Mouse (Mus musculus) layer of hippocampus, postnatal 10 days (tissue): ENCODE measurements around the gene Gm17482. TPM values are rescaled to one million over a fixed set of nuclear protein-coding genes. Genes with fewer than 3 reads are reported as not detected.

Source experiments
- DNase-seq, 2 experiments: peaks; one replicate each; pipeline ENCODE4 v3.0.0; 2021; ENCODE audit warnings: low spot score in 2 of 2
- total RNA-seq, 2 experiments: library from RNA; stranded (reverse); gene quantifications; 2 replicates each; pipeline ENCODE4 v1.2.3; 2021

The Gm17482 gene
- total RNA-seq, 2 experiments from 2014 or later, result not detected

DNA sequence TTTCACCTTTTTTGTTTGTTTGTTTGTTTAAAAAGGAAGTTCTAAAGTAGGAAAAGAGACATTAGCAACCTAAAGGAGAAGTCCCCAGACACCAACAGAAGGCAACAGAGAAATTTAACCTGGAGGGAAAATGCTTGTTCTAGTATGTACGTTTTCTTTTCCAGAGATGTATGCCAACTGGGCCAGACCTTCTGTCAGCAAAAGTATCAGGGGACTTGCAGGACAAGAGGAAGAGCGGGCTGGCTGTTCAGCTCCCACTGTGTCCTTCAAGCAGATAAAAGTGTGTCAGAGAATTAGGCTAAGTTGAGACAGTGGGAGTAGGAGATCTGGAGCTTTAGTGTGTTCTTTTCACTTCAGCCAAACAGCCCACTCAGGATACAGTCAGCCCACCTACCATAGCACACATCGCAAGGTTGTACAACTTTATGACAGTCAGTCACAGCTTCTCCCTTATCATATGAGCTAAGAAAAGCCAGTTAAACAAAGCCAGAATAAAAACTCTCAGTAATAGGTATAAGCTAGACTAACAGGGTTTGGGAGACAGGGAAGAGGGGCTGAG lies 18.4 kb downstream of the Gm17482 start:
- DNase-seq, result no peak

DNA sequence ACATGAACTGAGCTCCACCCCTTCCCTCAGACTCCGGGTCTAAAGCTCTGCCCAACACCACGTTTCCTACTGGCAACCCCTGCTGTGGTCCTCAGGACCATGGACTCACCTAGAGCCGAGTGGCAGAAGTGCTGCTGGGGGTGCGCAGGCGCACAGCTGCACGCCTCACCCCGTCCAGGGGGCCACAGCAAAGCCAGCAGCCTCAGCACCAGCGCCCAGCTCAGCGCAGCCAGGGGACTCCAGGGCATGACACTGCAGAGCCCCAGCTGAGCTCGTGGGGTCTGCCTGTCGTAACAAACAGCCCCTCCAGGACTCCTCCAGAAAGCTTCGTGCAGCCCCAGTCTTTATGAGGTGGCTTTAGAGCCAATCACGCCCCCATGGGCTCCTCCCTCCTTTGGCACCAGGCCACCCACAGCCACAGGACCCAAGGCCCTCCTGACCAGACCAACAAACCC lies 24.4 kb downstream of the Gm17482 start:
- DNase-seq, result peak; percentile 63 to 75

DNA sequence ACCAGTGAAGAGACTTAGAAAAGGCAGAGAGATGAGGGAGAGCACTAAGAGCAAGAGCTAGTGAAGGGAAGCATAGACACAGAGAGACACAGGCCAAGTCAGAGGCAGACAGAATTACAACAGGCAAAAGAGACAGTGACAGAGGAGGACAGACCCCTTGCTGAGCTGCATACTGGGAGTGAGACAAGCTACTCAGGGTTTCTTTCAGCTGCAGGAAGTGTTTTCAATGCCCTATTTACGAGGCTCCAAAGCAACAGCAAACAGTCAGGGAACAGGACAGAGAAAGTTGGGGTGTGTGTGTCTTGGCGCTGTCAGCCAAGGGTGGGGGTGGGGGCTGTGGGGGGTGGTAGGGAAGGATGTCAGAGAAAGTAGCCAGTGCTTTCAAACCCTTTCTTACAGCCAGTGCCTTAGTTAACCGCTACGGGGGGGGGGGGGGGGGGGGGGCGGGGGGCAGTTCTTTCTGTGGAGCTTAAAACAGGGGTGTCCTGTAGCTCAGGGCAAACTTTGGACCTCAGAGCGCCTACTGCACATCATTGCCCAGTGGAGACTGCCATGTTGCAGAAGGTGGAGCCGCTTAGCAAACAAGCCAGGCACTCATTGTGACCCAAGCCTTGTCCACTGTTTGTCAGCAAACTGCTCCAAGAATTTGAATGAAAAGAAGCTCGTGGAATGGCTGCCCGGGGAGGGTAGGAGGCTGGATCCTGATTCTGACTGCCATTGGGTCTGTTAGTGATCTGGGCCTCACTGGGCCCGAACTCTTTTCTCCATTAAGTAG lies 25.1 kb downstream of the Gm17482 start, which contains the start of gene Timp4:
TSS of gene Timp4 (minus strand) at position 107 of the 775 bp plus-strand sequence.
- DNase-seq, result peak in 1 of 2 experiments; percentile 43

DNA sequence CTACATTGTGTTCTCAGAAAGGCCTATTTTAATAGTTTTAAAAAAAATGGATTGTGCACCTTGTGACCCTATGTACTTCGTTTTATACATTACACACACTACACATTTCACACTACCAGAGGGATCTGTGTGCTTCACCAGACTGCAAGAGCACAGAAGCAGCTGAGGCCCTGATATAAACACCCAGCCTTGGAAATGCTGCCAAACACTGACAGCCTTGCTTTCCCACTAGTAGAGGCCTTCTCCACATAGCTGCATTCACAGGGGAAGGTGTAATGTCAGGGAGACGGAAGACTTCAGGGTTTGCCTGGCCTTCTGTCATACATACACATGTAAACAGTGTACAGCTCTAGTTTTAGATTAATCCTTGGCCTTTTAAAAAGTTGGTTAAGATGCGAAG lies 28.0 kb downstream of the Gm17482 start:
- no peak for DNase-seq

DNA sequence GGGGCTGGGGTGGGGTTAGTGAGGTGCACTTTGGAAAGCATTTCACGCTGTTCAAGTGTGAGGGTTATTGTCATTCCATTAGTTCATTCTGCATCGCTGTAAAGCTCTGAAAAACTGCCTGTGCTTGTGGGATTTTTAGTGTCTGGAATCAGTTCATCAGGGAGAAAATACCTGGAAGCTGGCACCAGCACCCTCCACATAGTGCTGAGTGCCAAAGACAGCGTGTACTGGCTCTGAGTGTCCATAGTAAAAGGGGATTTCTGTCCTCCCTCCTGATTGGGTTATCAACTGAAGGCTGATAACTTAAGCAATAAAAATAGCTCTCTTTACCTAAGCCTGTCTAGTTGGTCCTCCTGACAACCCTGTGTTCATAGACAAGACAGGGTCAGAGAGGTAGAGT lies 33.4 kb downstream of the Gm17482 start:
- no peak for DNase-seq

DNA sequence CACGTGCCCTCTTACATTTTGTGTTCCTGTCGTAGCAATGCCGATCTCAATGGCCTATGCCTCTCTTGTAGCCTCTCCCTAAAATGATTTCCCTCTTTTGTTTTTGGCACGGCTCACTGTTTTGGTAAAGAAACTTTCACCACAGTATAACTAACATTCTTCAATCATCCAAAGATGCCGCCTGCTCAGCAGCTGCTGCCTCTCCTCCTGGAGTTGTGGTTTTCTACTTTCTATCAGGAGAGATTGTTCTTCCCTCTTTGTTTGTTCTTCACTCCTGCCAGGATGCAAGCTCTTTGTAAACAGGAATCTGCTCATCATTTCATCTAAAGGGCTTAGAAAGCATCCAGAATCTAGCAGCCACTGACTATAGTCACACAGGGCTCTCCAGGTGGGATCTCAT lies 39.6 kb downstream of the Gm17482 start:
- no peak for DNase-seq

DNA sequence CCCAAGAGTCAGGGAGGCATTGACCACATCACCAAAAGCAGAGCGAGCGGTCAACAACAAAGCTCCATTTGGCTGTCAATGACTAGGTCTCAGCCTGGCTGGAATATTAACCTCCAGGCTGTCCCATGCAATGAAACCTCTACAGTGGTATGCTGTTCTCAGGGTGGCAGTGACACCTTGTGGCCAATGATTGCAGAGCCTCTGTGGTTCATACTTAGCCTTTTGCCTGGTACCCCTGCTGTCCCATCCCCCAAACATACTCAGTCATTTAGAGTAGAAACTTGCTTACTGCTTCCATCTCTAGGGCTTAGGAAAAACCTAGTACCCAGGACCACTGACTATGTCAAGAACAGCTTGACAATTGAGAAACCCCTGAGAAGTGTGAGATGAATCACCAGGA lies 40.8 kb downstream of the Gm17482 start:
- peak; percentile 83 to 87 for DNase-seq

DNA sequence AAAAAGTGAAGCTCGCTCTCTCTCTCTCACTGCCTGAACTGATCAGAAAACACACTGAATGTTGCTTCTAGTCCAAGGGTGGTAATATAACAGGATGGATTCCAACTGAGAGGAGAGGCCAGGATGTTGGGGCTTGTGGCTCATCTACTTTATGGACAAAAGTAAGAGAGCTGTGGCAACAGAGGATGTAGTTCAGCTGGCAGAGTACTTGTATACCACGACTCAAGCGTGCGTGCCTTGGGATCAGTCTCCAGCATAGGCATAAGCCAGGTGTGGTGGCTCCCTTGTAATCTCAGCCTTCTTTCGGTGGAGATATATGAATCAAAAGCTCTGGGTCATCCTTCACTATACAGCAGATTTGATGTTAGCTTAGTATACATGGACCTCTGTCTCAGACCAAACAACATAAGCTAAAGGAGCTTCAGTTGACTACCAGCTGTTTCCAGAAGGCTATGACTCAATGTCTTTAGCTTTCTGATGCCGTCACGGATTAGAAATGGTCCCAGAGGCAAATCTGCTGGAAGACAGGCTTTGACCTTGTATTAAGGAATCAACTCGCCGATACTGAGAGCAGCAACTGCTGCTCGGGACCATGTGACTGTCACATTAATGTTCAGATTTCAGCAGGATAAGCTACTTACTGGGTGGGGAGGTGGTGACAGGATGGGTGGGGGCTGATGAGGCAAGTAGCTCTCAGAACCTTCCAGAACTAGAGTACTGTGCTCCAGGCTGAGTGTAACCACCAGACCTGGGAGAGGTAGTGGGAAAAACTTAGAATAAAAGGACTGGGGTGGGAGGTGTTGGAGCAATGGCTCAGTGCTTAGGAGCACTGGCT lies 41.6 kb downstream of the Gm17482 start:
- DNase-seq, result no peak

DNA sequence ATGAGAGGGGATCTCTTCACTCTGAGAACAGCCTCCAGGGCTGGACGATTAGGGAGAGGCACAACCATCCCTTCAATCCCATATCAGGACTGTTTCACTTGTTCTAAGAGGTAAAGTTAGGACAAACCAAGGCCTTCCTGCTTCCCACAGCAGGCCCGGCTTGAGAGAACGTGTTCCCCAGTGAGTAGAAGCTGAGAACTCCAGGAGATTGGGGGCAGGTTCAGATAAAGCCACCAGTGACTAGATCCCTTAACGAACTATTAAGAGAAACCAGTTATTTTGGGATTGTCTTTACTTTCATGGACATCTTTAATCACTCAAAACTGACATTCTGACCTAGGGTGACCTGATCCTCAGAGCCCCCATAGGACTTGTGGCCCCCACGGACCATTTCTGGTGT lies 42.4 kb downstream of the Gm17482 start:
- no peak for DNase-seq

DNA sequence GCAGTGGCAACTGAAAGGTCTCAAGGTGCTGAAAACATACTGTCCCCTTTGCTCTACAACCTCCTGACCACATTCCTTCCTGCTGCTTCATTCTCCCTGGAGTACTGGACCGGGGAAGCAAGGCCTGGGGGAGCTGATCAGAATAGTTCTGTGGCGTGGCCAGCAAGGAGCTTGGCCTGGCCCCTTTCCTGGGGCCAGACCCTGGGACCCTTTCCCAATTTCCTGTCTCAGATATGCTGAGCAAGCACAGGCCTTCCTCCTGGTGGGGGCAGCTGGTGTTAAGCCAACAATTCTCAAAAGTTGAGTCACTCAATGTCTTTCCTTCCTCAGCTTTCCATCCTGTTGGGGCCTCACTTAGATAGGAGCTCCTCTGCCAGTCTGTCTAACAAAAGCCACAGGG lies 42.9 kb downstream of the Gm17482 start:
- no peak for DNase-seq

DNA sequence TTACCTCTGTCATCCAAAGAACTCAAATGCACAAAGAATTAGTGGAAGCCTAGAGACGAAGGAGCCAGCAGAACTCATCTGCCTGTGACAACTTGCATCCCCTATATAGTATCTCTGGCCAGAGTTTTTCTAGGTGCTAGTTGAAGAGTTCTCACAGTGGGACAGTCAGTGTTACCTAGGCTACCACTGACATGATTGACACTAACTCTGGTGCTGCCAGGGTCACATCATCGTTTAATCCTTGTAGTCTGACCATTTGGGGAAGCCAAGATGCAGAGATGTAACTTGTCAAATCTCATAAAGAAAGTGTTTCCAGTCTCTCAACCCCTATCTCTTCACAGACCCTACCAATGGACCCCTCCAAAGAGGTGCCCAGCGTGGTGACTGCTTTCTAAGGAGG lies 44.2 kb downstream of the Gm17482 start:
- DNase-seq, result no peak

DNA sequence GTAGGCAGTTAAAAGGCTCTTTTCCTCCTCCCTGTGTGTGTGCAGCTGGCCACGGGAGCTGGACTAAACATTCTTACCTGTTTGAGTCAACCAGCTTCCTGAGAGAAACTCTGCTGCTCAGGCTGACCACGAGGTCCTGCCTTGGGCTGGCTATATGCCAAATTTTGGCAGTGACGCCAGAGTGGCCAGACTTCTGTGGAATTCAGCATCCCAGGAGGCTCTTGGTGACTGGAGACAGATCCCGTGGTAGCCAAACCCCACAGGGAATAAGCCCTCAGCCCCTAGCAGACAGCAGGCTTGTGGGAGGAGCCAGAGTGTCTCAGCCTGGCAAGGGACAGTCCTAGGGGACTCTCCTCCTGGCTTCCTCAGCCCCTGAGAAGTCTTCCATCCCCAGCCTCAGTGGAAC lies 44.7 kb downstream of the Gm17482 start:
- no peak for DNase-seq

DNA sequence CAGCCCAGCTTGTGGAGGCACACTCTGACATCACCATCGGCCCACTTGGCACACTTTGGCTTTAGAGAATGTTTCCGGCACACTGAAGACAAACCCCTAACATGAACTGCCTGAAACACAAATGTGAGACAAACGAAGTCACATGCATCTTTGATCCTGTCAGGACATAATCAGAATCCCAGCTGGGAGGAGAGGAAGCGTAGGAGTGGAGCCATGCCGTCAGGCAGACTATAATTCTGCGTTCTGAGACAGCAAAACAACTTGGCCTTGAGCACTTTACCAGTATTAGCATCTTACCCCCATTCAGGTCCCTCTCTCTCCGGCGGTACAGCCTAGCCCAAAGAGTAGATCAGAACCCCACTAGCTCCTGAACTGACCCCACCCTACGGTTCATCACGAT lies 46.2 kb downstream of the Gm17482 start:
- no peak for DNase-seq

DNA sequence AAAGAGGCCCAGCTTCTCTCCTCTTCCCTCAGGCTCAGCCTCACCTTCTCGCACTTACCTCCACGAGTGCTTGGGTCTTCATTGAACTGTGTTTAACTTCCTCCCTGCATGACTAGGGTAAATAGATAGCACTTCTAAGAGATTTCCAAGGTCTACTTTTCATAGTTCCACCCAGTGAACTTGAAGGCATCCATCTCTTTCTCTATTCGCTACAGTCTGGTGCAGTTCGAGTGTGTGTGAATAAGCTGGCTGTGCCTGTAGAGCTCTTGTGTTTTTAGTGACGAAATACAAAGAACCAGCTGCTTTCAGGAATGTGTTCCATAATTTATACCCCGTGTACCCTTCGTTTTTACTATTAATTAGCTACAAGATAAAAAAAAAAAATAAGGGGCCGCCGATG lies 47.6 kb downstream of the Gm17482 start:
- no peak for DNase-seq

DNA sequence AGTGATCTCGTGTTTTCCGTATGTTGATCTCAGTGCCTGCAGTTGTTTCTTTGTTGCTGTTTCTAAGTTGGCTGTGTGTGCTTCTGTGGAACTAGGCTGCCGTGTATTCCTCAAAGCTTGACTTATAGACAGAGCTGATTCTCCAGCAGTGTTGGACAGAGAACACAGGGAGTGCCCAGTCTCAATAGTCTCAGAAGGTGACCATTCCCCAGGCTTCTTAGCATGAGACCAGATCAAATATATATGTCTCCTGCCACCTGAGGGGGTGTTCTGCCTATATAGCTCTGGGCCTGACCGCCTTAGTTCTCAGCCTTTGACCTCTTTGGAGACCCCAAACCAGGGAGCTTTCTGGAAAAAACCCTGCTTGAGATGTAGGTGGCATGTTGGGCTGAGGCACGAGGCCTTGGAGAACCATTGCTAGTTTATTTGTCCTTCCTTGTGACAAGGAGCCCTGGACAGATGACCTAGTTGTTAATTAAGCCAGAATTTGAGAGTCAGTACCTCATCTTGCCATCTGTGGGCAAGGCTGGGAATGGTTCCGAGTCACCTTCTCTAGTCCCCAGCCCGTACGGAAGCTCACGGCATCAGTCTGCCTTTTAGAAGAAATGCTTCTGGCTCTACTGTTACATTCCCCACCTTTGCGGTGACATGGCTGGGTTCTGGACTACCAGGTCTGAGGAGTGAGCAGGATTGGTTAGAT lies 48.1 kb downstream of the Gm17482 start:
- DNase-seq, result no peak

DNA sequence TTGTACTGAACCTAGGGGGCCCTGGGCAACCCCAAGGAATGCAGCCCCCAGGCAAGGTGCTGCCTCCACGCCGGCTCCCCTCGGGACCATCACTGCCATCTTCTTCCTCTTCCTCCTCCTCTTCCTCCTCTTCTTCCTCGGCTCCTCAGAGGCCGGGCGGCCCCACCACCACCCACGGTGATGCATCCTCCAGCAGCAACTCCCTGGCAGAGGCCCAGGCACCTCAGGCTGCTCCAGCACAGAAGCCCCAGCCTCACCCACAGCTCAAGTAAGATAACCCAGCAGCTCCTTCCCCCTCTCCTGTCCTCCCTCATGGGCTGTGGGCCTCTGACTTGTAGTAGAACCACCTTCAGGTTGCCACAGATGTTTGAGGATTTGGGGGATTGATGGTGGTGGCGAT lies 50.9 kb downstream of the Gm17482 start:
- DNase-seq, result no peak

DNA sequence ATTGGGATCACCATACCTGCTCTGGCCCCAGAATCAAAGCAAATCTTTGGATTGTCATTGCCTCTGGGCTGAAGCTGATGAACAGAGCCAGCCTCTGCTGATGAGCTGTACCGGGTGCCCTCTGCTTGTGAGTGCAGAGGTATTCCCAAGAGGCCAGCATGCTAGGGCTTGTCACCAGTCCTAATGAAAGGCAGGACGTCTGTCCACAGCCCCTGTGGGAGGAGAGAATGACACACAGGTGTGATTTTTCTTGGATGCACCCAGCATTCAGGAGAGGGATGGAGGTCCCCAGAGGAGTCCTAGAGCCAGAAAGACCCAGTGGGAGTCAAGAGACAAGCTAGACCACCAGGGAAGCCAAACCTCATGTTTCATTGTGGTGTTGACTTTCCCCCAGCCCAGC lies 52.5 kb downstream of the Gm17482 start:
- DNase-seq, result no peak

DNA sequence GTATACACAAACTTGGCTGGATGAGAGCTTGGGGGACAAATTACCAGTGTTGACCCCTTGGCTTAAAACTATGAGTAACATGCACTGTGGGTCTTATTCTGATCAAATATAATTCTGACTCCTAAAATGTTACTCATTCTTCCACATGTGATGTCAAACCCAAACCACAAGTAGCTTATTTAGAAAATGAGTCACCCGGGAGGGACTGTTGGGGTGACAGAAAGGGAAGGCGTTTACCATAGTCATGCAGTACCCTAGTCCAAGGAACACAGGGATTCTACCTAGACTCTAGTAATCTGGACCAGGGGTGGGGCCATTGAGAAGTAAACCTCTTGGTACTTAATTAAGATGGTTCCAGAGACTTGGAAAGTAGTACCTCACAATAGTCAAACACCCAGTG lies 57.0 kb downstream of the Gm17482 start:
- DNase-seq, result no peak

DNA sequence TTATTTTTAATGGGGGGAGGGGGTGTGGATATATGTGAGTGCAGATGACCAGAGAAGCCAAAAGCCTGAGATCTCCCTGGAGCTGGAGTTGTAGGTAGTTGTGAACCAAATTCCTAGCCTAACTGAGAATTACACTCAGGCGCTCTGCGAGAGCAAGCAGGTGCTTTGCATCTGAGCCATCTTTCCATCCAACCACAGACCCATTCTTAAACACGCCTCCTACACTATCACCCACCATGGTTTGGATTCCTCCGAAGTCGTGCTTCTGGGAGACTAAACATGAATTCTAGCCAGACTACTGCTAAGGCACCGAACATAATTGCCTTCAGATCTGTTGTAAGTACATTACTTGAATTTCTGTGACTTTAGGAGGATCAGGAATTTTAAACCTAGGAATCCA lies 59.3 kb downstream of the Gm17482 start:
- DNase-seq, result no peak

DNA sequence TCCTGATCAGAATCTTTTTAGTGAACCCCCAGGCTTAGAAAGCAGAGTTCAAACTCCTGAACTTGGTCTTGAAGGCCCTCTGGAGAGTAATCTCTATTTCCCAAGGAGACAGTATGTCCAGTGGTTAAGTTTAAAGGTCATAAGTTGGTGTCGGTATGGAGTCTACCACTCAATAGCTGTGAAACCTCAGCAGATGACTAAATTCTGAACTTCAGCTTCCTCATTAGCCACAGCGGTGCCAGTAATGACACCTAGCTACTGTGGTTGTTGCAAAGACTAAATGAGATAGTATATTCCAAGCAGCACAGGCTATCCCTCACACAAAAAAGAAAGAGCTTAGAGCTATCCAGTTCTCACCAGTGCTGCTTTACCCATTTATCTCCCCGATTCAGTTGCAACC lies 61.1 kb downstream of the Gm17482 start:
- DNase-seq, result no peak

DNA sequence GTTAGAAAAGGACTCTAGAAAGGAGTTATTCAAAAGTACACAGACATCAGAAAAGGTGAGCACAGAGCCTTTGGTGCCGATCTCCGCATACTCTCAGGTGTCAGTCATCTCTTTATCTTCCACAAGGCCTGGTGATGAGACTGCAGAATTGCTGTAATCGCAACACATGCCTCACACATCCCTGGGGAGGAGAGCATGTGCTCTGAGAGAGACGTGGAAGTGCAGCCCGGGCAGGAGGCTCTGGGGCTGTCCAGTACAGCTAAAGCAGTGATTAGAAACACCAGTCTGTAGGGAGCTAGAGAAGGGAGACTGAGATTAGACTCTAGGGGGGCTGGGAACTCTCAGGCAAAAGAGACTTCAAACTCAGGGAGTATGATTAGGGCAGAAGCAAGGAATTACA lies 63.4 kb downstream of the Gm17482 start:
- no peak for DNase-seq

DNA sequence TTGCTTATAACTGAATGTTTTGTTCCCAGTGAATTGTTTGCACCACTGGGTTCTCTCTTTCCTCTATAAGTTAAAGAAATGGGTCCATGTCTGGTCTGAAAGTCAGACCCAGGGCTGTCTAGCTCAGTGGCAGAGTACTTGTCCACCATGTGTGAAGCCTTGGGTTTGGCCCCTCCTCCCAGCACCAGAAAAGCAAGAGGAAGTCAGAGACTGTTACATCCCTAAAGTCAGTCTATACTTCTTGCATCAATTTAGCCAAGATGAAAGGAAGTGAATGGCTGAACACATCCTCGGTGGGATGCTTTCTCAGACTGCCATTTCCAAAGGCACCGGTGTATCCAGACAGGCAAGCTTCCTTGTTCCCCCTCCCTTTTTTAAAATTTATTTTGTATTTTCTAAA lies 63.9 kb downstream of the Gm17482 start:
- DNase-seq, result no peak
